Mouse (Mus musculus) kidney, postnatal 0 days (tissue): Measurements from ENCODE around the gene Ppp1ca. TPM values are rescaled to one million over a fixed set of nuclear protein-coding genes. Genes with fewer than 3 reads are reported as not detected.

Experiments
- ATAC-seq: fragments of 200-750 bp; cut with Nextera tagmentation; replicated peaks from 2 replicates; pipeline ENCODE4 v1.8.0; 2017; ENCODE audit warnings: low read depth, moderate number of reproducible peaks, moderate TSS enrichment, moderate library complexity; ENCODE audit not compliant: low FRiP score
- DNase-seq: peaks from one replicate; pipeline ENCODE4 v3.0.0-alpha.2; 2016; ENCODE audit warnings: low spot score
- H3K27ac ChIP-seq: fragments of 300-500 bp; sonication (generic); 2 replicates; pipeline ENCODE4 v1.5.1; 2014; ENCODE audit warnings: mild to moderate bottlenecking
- H3K27me3 ChIP-seq: fragments of 300-500 bp; sonication (generic); 2 replicates; pipeline ENCODE4 v1.6.1; 2014; ENCODE audit warnings: low read length, mixed read lengths; ENCODE audit not compliant: insufficient read depth
- H3K36me3 ChIP-seq: fragments of 300-500 bp; sonication (generic); 2 replicates; pipeline ENCODE4 v1.6.1; 2014; ENCODE audit warnings: low read length, mixed read lengths; ENCODE audit not compliant: insufficient read depth
- H3K4me1 ChIP-seq: fragments of 300-500 bp; sonication (generic); replicated peaks from 2 replicates; pipeline ENCODE4 v1.6.1; 2014; ENCODE audit warnings: antibody characterized with exemption, low read length, mixed read lengths; ENCODE audit not compliant: insufficient read depth
- H3K4me2 ChIP-seq: fragments of 300-500 bp; sonication (generic); 2 replicates; pipeline ENCODE4 v1.6.1; 2014; ENCODE audit warnings: mild to moderate bottlenecking, low read length, moderate library complexity, mixed read lengths
- H3K4me3 ChIP-seq: fragments of 300-500 bp; sonication (generic); replicated peaks from 2 replicates; pipeline ENCODE4 v1.5.1; 2014; ENCODE audit warnings: low read depth, low read length
- H3K9ac ChIP-seq: fragments of 300-500 bp; sonication (generic); 2 replicates; pipeline ENCODE4 v1.6.1; 2014; ENCODE audit warnings: low read depth, low read length
- H3K9me3 ChIP-seq: fragments of 300-500 bp; sonication (generic); replicated peaks from 2 replicates; pipeline ENCODE4 v1.6.1; 2016; ENCODE audit warnings: low read length, inconsistent platforms, mixed read lengths
- CTCF ChIP-seq: IDR thresholded peaks from 2 replicates; pipeline ENCODE4 v1.5.1; 2016; ENCODE audit warnings: antibody characterized with exemption, low read depth, mild to moderate bottlenecking, moderate library complexity
- WGBS: fragments of 180-500 bp; shearing (Covaris S2); extraction: QIAGEN DNeasy Blood & Tissue Kit; methylation state at CpG from one replicate; pipeline ENCODE4 v1.1.7; 2014; 5-methylcytosine and 5-hydroxymethylcytosine counted together
- polyA plus RNA-seq: library from polyadenylated mRNA; unstranded; fragments of >200 nt; fragmentation: Nextera tagmentation; extraction: Ambion mirVana; gene quantifications from 2 replicates; pipeline ENCODE4 v1.2.1, GENCODE M21; 2015

Gene Ppp1ca
- polyA plus RNA-seq, 1 experiment from 2014 or later: 804 TPM

DNA sequence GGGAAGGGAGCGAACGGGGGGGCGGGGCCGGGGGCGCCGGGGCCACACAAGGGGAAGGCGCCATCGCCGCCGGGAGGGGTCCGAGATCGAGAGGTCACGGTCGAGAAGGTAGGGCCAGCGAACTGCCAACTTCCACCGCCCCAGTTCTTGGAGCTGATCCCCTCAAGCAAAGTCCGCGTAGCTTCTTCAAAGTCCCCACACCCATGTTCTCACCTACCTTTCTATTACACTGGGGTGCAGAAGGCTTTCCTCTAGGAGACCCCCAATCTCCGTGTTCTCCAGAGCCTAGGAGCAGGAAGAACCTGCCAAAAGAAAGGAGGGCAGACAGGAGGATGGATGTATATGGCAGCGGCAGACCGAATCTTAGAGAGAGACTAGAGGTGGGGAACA, 23.6 kb downstream of the Ppp1ca start:
- H3K4me1 ChIP-seq: peaks cover 37% of the 10 kb centered on the region

DNA sequence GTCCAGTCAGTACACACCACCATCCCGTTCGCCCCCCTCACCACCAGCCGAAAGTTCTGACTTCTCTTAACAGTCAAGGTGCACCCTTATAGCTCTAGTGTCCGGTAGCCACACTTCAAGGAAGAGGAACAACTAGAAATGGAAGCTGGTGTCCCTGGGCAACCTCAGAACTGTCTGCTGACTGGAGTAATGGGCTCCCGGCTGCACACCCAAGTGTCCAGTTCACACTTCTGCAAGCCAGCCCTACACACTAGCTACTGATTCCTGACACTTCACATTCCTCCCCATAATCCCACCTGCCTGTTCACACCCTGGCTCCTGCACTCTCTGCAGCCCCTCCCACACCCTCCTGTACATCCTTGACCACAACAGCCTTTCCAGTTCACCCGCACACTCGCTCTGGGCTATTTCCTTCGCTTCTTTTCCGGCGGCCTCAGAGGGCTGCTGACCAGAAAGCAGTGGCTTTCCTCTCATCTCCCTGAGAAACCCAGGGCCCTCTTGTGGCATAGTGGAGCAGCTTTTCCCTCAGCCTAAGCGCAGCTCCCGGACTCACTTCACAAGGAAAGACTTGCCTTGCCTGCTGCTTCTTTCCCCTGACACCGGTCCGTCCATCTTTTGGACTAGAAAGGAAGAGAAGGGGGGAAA, 24.3 kb downstream of the Ppp1ca start:
- Histone ChIP-seq H3K36me3 (no peaks in the 10 kb centered on the region), H3K9me3 (no peaks in the 10 kb centered on the region), H3K27me3 (no peaks in the 10 kb centered on the region), H3K9ac (no peak overlapping the region), H3K27ac (peak overlapping the region; percentile 97), H3K4me3 (no peak overlapping the region), H3K4me1 (peaks cover 44% of the 10 kb centered on the region), H3K4me2 (peak overlapping the region; percentile 95)
- DNase-seq (peak; percentile 91), ATAC-seq (no peak)
- 16% methylated on average over 14 of the region's 14 CpGs for WGBS
- TF ChIP-seq CTCF: peak; percentile 71

More for the DNA sequence above, 23.6 kb downstream of the Ppp1ca start:
- Histone ChIP-seq H3K27me3 (no peaks in the 10 kb centered on the region), H3K4me3 (peak overlapping the region; percentile 91), H3K9me3 (no peaks in the 10 kb centered on the region), H3K27ac (peak overlapping the region; percentile 97), H3K4me2 (peak overlapping the region; percentile 95), H3K36me3 (no peaks in the 10 kb centered on the region), H3K9ac (peak overlapping the region; percentile 98)
- ATAC-seq: no peak
- DNase-seq: peak; percentile 28
- TF ChIP-seq CTCF: no peak
- under 1% methylated on average over 19 of the region's 21 CpGs for WGBS

DNA sequence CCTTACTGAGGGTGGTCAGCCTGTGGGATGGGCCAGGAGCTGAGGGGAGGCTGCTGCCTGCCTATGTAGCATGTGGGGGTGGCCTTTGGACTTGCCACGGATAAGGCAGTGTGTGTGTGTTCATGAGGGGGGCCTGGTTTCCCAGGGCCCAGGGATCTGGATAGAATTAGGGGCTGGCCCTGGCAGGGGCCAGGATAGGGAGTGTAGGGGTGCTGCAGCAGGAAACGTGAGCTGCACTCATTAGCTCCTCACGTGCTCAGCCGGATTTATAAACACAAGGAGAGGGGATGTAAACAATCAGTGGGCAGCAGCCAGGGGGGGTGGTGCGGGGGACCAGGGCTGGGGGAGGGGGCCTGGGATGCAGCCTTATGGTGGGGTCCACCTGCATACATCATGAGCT, 25.3 kb downstream of the Ppp1ca start:
- H3K4me1 ChIP-seq: peaks cover 48% of the 10 kb centered on the region
- no peak for TF ChIP-seq CTCF
- no peak overlapping the region for H3K9ac ChIP-seq
- H3K27ac ChIP-seq: no peak overlapping the region
- H3K4me3 ChIP-seq: no peak overlapping the region
- peak overlapping the region; percentile 95; the same call in 1 of the 2 replicates for H3K4me2 ChIP-seq
- WGBS: 19% methylated on average over 5 of the region's 5 CpGs
- no peaks in the 10 kb centered on the region for H3K36me3 ChIP-seq
- no peak for ATAC-seq
- no peaks in the 10 kb centered on the region for H3K9me3 ChIP-seq
- no peak for DNase-seq
- H3K27me3 ChIP-seq: no peaks in the 10 kb centered on the region

DNA sequence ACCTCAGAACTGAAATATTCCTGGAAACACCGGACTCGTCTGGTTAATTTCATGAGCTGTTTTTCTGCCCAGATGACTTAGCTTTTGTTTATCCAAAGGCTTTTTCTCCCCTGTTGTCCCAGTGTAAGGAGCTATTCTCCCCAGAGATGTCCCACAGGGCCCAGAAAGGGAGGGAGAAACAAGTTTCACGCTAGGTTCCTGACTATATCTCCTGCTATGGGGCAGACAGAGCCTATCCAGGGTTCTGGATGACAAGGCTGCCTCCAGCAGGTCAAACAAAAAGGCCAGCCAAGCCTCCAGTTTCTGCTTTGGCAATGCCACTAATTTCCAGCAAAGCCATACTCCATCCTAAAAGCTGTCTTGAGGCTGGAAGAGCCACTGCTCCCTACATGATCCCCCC, 26.0 kb downstream of the Ppp1ca start:
- Histone ChIP-seq H3K27ac (0 out of 2 replicates have a peak overlapping the region, but pooled peaks have one; percentile 6), H3K9me3 (no peaks in the 10 kb centered on the region), H3K27me3 (no peaks in the 10 kb centered on the region), H3K36me3 (no peaks in the 10 kb centered on the region), H3K9ac (no peak overlapping the region), H3K4me3 (no peak overlapping the region), H3K4me1 (peaks cover 46% of the 10 kb centered on the region), H3K4me2 (no peak overlapping the region)
- no peak for TF ChIP-seq CTCF
- no peak for DNase-seq
- 50% methylated on average over 3 of the region's 3 CpGs for WGBS
- no peak for ATAC-seq

DNA sequence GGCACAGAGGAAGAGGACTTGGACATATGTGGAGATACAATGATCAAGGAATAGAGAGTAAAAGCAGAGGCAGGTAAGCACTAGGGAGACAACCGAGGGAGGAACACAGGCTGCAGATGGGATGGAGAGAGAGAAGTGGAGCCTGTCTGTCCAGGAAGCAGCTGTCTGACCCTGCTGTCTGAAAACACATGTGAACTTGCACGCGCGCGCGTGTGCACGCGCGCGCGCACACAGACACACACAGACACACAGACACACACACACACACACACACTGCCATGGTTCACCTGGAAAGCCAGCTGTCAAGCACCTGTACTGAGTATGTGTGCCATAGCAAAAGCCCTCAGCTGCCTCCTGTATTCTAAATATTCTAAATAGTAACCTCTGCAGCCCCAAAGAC, 26.4 kb downstream of the Ppp1ca start:
- no peak overlapping the region for H3K4me2 ChIP-seq
- 94% methylated on average over 11 of the region's 11 CpGs for WGBS
- ATAC-seq (no peak), DNase-seq (no peak)
- no peaks in the 10 kb centered on the region for H3K9me3 ChIP-seq
- TF ChIP-seq CTCF: no peak
- H3K27ac ChIP-seq: 0 out of 2 replicates have a peak overlapping the region, but pooled peaks have one; percentile 6
- H3K4me1 ChIP-seq: peaks cover 42% of the 10 kb centered on the region
- H3K4me3 ChIP-seq: no peak overlapping the region
- no peak overlapping the region for H3K9ac ChIP-seq
- no peaks in the 10 kb centered on the region for H3K36me3 ChIP-seq
- no peaks in the 10 kb centered on the region for H3K27me3 ChIP-seq

DNA sequence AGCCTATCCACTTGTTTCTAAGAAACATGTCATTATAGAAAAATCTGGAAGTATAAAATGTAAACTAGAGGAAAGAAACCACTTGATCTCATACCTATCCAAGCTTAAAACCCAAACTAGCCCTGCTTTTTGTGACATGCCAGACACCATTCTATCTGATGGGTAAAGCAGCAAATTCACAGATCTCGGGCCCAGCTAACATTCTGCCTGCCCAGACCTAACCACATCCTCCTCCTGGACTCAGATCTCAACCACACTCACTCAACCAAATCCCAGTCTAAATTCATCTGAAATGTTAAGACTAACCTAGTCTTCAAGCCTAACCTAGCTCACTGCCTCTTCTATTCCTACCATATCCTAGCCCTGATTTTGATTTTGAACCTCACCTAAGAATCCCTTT, 26.9 kb downstream of the Ppp1ca start:
- Histone ChIP-seq H3K27me3 (no peaks in the 10 kb centered on the region), H3K27ac (no peak overlapping the region), H3K9me3 (no peaks in the 10 kb centered on the region), H3K4me2 (no peak overlapping the region), H3K4me3 (no peak overlapping the region), H3K36me3 (no peaks in the 10 kb centered on the region), H3K9ac (no peak overlapping the region), H3K4me1 (peaks cover 42% of the 10 kb centered on the region)
- no peak for DNase-seq
- WGBS: 86% methylated on average over 1 of the region's 1 CpGs
- ATAC-seq: no peak
- no peak for TF ChIP-seq CTCF

DNA sequence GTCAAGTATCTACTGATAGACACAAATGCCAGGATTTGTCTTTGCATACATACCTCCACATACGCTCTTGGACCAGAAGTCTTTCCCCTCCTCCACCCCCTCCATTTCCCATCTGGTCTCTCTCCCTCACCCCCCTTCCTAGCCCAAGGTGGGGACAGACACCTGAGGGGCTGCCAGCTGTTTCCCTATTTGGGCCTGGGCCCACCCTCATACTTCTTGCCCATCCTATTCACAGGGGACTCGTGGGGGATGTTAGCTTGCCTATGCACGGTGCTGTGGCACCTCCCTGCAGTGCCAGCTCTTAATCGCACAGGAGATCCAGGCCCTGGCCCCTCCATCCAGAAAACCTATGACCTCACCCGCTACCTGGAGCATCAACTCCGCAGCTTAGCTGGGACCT, 28.1 kb downstream of the Ppp1ca start:
- ATAC-seq (no peak), DNase-seq (no peak)
- no peaks in the 10 kb centered on the region for H3K27me3 ChIP-seq
- no peak overlapping the region for H3K9ac ChIP-seq
- no peak overlapping the region for H3K4me3 ChIP-seq
- H3K9me3 ChIP-seq: no peaks in the 10 kb centered on the region
- TF ChIP-seq CTCF: no peak
- H3K36me3 ChIP-seq: no peaks in the 10 kb centered on the region
- H3K4me1 ChIP-seq: peaks cover 42% of the 10 kb centered on the region
- WGBS: 85% methylated on average over 6 of the region's 6 CpGs
- no peak overlapping the region for H3K27ac ChIP-seq
- no peak overlapping the region for H3K4me2 ChIP-seq
